Mouse (Mus musculus) heart, embryonic 15.5 days (tissue): Measurements from ENCODE around the gene Ctsh. TPM values are rescaled to one million over a fixed set of nuclear protein-coding genes. Genes with fewer than 3 reads are reported as not detected.

Experiments
- ATAC-seq: fragments of 200-750 bp; cut with Nextera tagmentation; replicated peaks from 2 replicates; pipeline ENCODE4 v1.8.0; 2017; ENCODE audit warnings: low read depth, moderate TSS enrichment; ENCODE audit not compliant: insufficient number of reproducible peaks, insufficient read depth, low FRiP score
- H3K27ac ChIP-seq: fragments of 300-500 bp; sonication (generic); 2 replicates; pipeline ENCODE4 v1.5.1; 2015; ENCODE audit warnings: mild to moderate bottlenecking, inconsistent platforms
- H3K27me3 ChIP-seq: fragments of 300-500 bp; sonication (generic); 2 replicates; pipeline ENCODE4 v1.6.1; 2015; ENCODE audit warnings: inconsistent platforms
- H3K36me3 ChIP-seq: fragments of 300-500 bp; sonication (generic); 2 replicates; pipeline ENCODE4 v1.6.1; 2015; ENCODE audit warnings: mild to moderate bottlenecking, inconsistent platforms
- H3K4me1 ChIP-seq: fragments of 300-500 bp; sonication (generic); replicated peaks from 2 replicates; pipeline ENCODE4 v1.6.1; 2015; ENCODE audit warnings: inconsistent platforms
- H3K4me2 ChIP-seq: fragments of 300-500 bp; sonication (generic); 2 replicates; pipeline ENCODE4 v1.6.1; 2015; ENCODE audit warnings: inconsistent platforms, mild to moderate bottlenecking, moderate library complexity
- H3K4me3 ChIP-seq: fragments of 300-500 bp; sonication (generic); 2 replicates; pipeline ENCODE4 v1.5.1; 2015; ENCODE audit warnings: mild to moderate bottlenecking, inconsistent platforms
- H3K9ac ChIP-seq: fragments of 300-500 bp; sonication (generic); 2 replicates; pipeline ENCODE4 v1.6.1; 2015; ENCODE audit warnings: mild to moderate bottlenecking, inconsistent platforms
- H3K9me3 ChIP-seq: fragments of 300-500 bp; sonication (generic); replicated peaks from 2 replicates; pipeline ENCODE4 v1.6.1; 2016; ENCODE audit warnings: inconsistent platforms
- WGBS: fragments of 180-500 bp; shearing (Covaris S2); methylation state at CpG from one replicate; pipeline ENCODE4 v1.1.7; 2015; ENCODE audit warnings: mixed read lengths; 5-methylcytosine and 5-hydroxymethylcytosine counted together
- polyA plus RNA-seq: library from polyadenylated mRNA; unstranded; fragments of >200 nt; fragmentation: Nextera tagmentation; extraction: Ambion mirVana; gene quantifications from 2 replicates; pipeline ENCODE4 v1.2.1, GENCODE M21; 2015

Ctsh gene
- polyA plus RNA-seq: 69.4 and 79.0 TPM in 2 replicates

GRCm38 (mm10) chr9:90053852-90054251 is at the start of gene Ctsh:
Gene Ctsh, plus strand, starts transcription at chr9:90054152.
- WGBS: 75% methylated on average over 2 of the region's 2 CpGs

GRCm38 (mm10) chr9:90006432-90006831 is 47.5 kb upstream of the Ctsh start:
- ATAC-seq: no peak
- WGBS: 75% methylated on average over 3 of the region's 3 CpGs

More at GRCm38 (mm10) chr9:90053852-90054251, at the start of gene Ctsh:
- Histone ChIP-seq H3K4me1 (peaks cover 3% of the 10 kb centered on the region; the same call in 1 of the 2 replicates), H3K4me3 (peak within 1 kb of the TSS; percentile 73), H3K9ac (peak within 1 kb of the TSS; percentile 71), H3K27me3 (no peaks in the 10 kb centered on the region), H3K36me3 (no peaks in the 10 kb centered on the region), H3K4me2 (peak within 1 kb of the TSS; percentile 93), H3K9me3 (no peaks in the 10 kb centered on the region), H3K27ac (peak within 1 kb of the TSS; percentile 73)
- no peak for ATAC-seq

GRCm38 (mm10) chr9:90007094-90007493 is 46.9 kb upstream of the Ctsh start:
- no peak overlapping the region for H3K4me3 ChIP-seq
- H3K4me2 ChIP-seq: no peak overlapping the region
- H3K36me3 ChIP-seq: no peaks in the 10 kb centered on the region
- no peaks in the 10 kb centered on the region for H3K27me3 ChIP-seq
- 21% methylated on average over 2 of the region's 2 CpGs for WGBS
- ATAC-seq: no peak
- peaks cover 3% of the 10 kb centered on the region; the same call in 1 of the 2 replicates for H3K4me1 ChIP-seq
- H3K9me3 ChIP-seq: no peaks in the 10 kb centered on the region
- H3K27ac ChIP-seq: no peak overlapping the region
- no peak overlapping the region for H3K9ac ChIP-seq

More at GRCm38 (mm10) chr9:90006432-90006831, 47.5 kb upstream of the Ctsh start:
- Histone ChIP-seq H3K4me3 (no peak overlapping the region), H3K36me3 (no peaks in the 10 kb centered on the region), H3K27ac (no peak overlapping the region), H3K4me1 (peaks cover 3% of the 10 kb centered on the region; the same call in 1 of the 2 replicates), H3K9ac (no peak overlapping the region), H3K4me2 (no peak overlapping the region), H3K27me3 (no peaks in the 10 kb centered on the region), H3K9me3 (no peaks in the 10 kb centered on the region)

GRCm38 (mm10) chr9:90008138-90008537 is 45.8 kb upstream of the Ctsh start:
- ATAC-seq: no peak; the same call in 1 of the 2 replicates
- no peak overlapping the region for H3K4me2 ChIP-seq
- no peak overlapping the region for H3K27ac ChIP-seq
- no peaks in the 10 kb centered on the region for H3K36me3 ChIP-seq
- peaks cover 3% of the 10 kb centered on the region; the same call in 1 of the 2 replicates for H3K4me1 ChIP-seq
- 55% methylated on average over 6 of the region's 6 CpGs for WGBS
- H3K9me3 ChIP-seq: no peaks in the 10 kb centered on the region
- H3K4me3 ChIP-seq: no peak overlapping the region
- H3K27me3 ChIP-seq: no peaks in the 10 kb centered on the region
- H3K9ac ChIP-seq: no peak overlapping the region

- H3K4me2 ChIP-seq: no peak overlapping the region
- H3K36me3 ChIP-seq: no peaks in the 10 kb centered on the region
- 54% methylated on average over 2 of the region's 2 CpGs for WGBS
- no peak overlapping the region for H3K9ac ChIP-seq
- no peak overlapping the region for H3K27ac ChIP-seq
- no peak for ATAC-seq
- no peak overlapping the region for H3K4me3 ChIP-seq
- H3K4me1 ChIP-seq: peaks cover 3% of the 10 kb centered on the region; the same call in 1 of the 2 replicates
- H3K9me3 ChIP-seq: no peaks in the 10 kb centered on the region
- no peaks in the 10 kb centered on the region for H3K27me3 ChIP-seq
Measured at GRCm38 (mm10) chr9:90011849-90012248, 42.1 kb upstream of the Ctsh start.

- Histone ChIP-seq H3K9ac (no peak overlapping the region), H3K4me2 (no peak overlapping the region), H3K27me3 (no peaks in the 10 kb centered on the region), H3K4me3 (no peak overlapping the region), H3K27ac (no peak overlapping the region), H3K9me3 (no peaks in the 10 kb centered on the region), H3K4me1 (no peaks in the 10 kb centered on the region), H3K36me3 (no peaks in the 10 kb centered on the region)
- no peak for ATAC-seq
- WGBS: 80% methylated on average over 3 of the region's 3 CpGs
Measured at GRCm38 (mm10) chr9:90014649-90015048, 39.3 kb upstream of the Ctsh start.

GRCm38 (mm10) chr9:90016204-90016603 is 37.7 kb upstream of the Ctsh start:
- no peak for ATAC-seq
- 84% methylated on average over 6 of the region's 6 CpGs for WGBS
- Histone ChIP-seq H3K9me3 (no peaks in the 10 kb centered on the region), H3K4me3 (no peak overlapping the region), H3K4me2 (no peak overlapping the region), H3K27me3 (no peaks in the 10 kb centered on the region), H3K36me3 (no peaks in the 10 kb centered on the region), H3K4me1 (no peaks in the 10 kb centered on the region), H3K9ac (no peak overlapping the region), H3K27ac (no peak overlapping the region)

GRCm38 (mm10) chr9:90020866-90021265 is 33.1 kb upstream of the Ctsh start:
- no peak overlapping the region for H3K4me3 ChIP-seq
- no peaks in the 10 kb centered on the region for H3K4me1 ChIP-seq
- no peaks in the 10 kb centered on the region for H3K27me3 ChIP-seq
- no peak overlapping the region for H3K9ac ChIP-seq
- H3K4me2 ChIP-seq: no peak overlapping the region
- H3K36me3 ChIP-seq: no peaks in the 10 kb centered on the region
- 77% methylated on average over 6 of the region's 6 CpGs for WGBS
- H3K9me3 ChIP-seq: no peaks in the 10 kb centered on the region
- no peak for ATAC-seq
- no peak overlapping the region for H3K27ac ChIP-seq

GRCm38 (mm10) chr9:90021442-90021841 is 32.5 kb upstream of the Ctsh start:
- Histone ChIP-seq H3K4me3 (no peak overlapping the region), H3K9ac (no peak overlapping the region), H3K36me3 (no peaks in the 10 kb centered on the region), H3K9me3 (no peaks in the 10 kb centered on the region), H3K4me2 (no peak overlapping the region), H3K4me1 (no peaks in the 10 kb centered on the region), H3K27me3 (no peaks in the 10 kb centered on the region), H3K27ac (no peak overlapping the region)
- 84% methylated on average over 4 of the region's 4 CpGs for WGBS
- no peak for ATAC-seq

GRCm38 (mm10) chr9:90027709-90028108 is 26.2 kb upstream of the Ctsh start:
- H3K27me3 ChIP-seq: no peaks in the 10 kb centered on the region
- no peak for ATAC-seq
- H3K36me3 ChIP-seq: no peaks in the 10 kb centered on the region
- no peaks in the 10 kb centered on the region for H3K4me1 ChIP-seq
- no peak overlapping the region for H3K4me3 ChIP-seq
- WGBS: 82% methylated on average over 6 of the region's 6 CpGs
- no peak overlapping the region for H3K9ac ChIP-seq
- no peak overlapping the region for H3K27ac ChIP-seq
- no peaks in the 10 kb centered on the region for H3K9me3 ChIP-seq
- no peak overlapping the region for H3K4me2 ChIP-seq

- Histone ChIP-seq H3K4me2 (no peak overlapping the region), H3K27ac (no peak overlapping the region), H3K4me1 (no peaks in the 10 kb centered on the region), H3K9me3 (no peaks in the 10 kb centered on the region), H3K4me3 (no peak overlapping the region), H3K9ac (no peak overlapping the region), H3K36me3 (no peaks in the 10 kb centered on the region), H3K27me3 (no peaks in the 10 kb centered on the region)
- ATAC-seq: no peak
- 66% methylated on average over 4 of the region's 4 CpGs for WGBS
Measured at GRCm38 (mm10) chr9:90033922-90034321, 20.0 kb upstream of the Ctsh start.

GRCm38 (mm10) chr9:90035168-90035567 is 18.8 kb upstream of the Ctsh start:
- no peak for ATAC-seq

More at GRCm38 (mm10) chr9:90035168-90035567, 18.8 kb upstream of the Ctsh start:
- Histone ChIP-seq H3K36me3 (no peaks in the 10 kb centered on the region), H3K9me3 (no peaks in the 10 kb centered on the region), H3K9ac (no peak overlapping the region), H3K4me2 (no peak overlapping the region), H3K4me1 (no peaks in the 10 kb centered on the region), H3K27me3 (no peaks in the 10 kb centered on the region), H3K27ac (no peak overlapping the region), H3K4me3 (no peak overlapping the region)
- 79% methylated on average over 2 of the region's 2 CpGs for WGBS
